Mouse (Mus musculus): ENCODE data around the gene Ceacam10. TPM values are rescaled to one million over a fixed set of nuclear protein-coding genes. Genes with fewer than 3 reads are reported as not detected.

Ceacam10 gene
- polyA plus RNA-seq, 1 experiment from 2014 or later, result not detected

DNA sequence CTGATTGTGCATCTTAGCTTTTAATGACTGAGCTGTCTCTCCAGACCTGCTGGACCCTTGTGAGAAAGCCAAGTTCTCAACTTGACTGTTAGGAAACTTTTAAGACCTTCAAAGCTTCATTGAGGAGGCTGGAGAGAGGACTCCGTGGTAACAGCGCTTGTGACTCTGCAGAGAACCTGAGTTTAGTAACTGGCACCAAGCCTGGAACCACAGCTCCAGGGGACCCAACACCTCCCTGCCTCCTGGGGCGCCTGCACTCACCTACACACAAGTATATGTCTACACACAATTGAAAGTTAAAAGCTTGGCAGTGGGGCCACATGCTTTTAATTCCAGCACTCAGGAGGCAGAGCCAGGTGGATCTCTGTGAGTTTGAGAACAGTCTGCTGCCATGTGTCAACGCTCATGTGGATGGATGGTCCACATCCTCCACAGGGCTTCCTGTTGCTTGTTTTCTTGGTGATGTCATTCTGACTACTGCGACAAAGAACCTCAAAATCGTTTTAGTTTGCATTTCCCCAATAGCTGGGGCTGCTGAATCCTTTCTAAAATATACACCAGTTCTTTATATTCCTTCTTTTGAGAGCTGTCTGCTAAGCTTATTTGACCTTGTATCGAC, 25.3 kb downstream of the Ceacam10 start:
- 0 out of 2 replicates have a peak, but pooled peaks cover 4% of the 10 kb centered on the region for H3K9me3 ChIP-seq
- DNase-seq (ENCODE audit: low spot score), result no peak
- no peak overlapping the region for H3K27ac ChIP-seq
- WGBS, result 77% methylated on average over 7 of the region's 7 CpGs
- H3K4me1 ChIP-seq (replicated peaks), result no peaks in the 10 kb centered on the region
- H3K4me3 ChIP-seq, result no peak overlapping the region
- H3K36me3 ChIP-seq, result no peaks in the 10 kb centered on the region
- no peaks in the 10 kb centered on the region for H3K27me3 ChIP-seq (ENCODE audit: insufficient read depth, poor library complexity, severe bottlenecking)

DNA sequence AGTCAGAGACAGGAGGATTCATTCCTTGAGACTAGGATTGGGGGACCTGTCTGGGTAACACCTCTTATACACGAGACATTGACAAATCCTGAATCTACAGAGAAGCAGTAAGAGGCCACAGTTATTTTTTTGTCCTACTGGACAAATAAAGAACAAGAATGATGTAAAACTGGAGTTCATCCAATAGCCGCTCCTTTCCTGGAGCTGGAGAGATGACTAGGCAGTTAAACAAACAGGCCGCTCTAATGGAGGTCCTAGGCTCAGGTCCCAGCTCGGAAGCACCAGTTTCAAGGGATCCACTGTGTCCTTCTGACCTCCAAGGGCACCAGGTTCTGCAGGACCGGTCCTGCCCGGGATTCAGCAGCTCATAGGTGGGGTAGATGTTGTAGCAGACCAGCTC, 27.8 kb downstream of the Ceacam10 start:
- WGBS, result 72% methylated on average over 6 of the region's 6 CpGs
- no peaks in the 10 kb centered on the region for H3K36me3 ChIP-seq
- peaks cover 9% of the 10 kb centered on the region for H3K4me1 ChIP-seq (replicated peaks)
- H3K4me3 ChIP-seq, result no peak overlapping the region
- no peak overlapping the region for H3K27ac ChIP-seq
- no peaks in the 10 kb centered on the region for H3K27me3 ChIP-seq (ENCODE audit: insufficient read depth, poor library complexity, severe bottlenecking)
- H3K9me3 ChIP-seq, result no peaks in the 10 kb centered on the region
- DNase-seq (ENCODE audit: low spot score), result no peak

DNA sequence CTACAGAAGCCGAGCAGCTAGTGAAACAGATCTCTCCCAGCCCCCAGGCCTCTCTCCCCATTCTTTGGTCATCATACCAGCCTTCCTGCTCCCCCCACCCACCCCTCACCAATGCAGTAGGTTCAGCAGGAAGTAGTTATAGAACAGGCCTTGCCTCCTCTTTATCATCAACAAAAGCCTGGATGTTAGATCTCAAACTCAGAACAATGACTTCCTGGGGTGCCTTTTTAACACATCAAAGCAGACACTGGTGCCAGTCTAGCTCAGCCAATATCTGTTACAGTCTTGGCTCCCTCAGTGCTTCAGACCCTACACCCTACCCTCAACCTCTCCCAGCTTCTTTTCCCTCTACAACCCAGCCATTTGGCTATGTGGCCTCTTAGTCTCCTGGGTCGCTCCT, 32.0 kb downstream of the Ceacam10 start:
- Histone ChIP-seq H3K4me3 (no peak overlapping the region), H3K9me3 (no peaks in the 10 kb centered on the region), H3K27me3 (ENCODE audit: insufficient read depth, poor library complexity, severe bottlenecking) (no peaks in the 10 kb centered on the region), H3K4me1 (replicated peaks) (peaks cover 9% of the 10 kb centered on the region), H3K36me3 (no peaks in the 10 kb centered on the region), H3K27ac (no peak overlapping the region)
- DNase-seq (ENCODE audit: low spot score), result no peak
- WGBS, result 26% methylated on average over 2 of the region's 2 CpGs

DNA sequence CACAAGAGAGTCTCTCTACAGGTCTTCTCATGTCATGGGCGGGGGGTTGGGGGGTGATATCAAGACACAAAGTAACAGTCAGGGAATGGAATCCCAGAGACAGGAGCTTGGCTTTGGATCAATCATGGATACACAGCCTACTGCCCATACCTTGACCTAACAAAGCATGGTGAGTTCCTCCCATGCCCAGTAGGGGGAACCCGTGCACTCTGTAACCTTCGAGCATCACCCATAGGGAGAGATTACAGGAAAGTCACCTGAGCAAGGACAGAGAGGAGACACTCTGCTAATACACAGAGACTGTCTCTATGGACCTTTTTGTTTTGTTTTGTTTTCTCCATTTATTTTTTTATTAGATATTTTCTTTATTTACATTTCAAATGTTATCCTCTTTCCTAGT, 40.5 kb downstream of the Ceacam10 start:
- H3K4me3 ChIP-seq, result no peak overlapping the region
- WGBS, result 2% methylated on average over 3 of the region's 3 CpGs
- no peaks in the 10 kb centered on the region for H3K36me3 ChIP-seq
- no peaks in the 10 kb centered on the region for H3K4me1 ChIP-seq (replicated peaks)
- H3K9me3 ChIP-seq, result no peaks in the 10 kb centered on the region
- H3K27ac ChIP-seq, result no peak overlapping the region
- H3K27me3 ChIP-seq (ENCODE audit: insufficient read depth, poor library complexity, severe bottlenecking), result no peaks in the 10 kb centered on the region
- peak; percentile 73 for DNase-seq (ENCODE audit: low spot score)

DNA sequence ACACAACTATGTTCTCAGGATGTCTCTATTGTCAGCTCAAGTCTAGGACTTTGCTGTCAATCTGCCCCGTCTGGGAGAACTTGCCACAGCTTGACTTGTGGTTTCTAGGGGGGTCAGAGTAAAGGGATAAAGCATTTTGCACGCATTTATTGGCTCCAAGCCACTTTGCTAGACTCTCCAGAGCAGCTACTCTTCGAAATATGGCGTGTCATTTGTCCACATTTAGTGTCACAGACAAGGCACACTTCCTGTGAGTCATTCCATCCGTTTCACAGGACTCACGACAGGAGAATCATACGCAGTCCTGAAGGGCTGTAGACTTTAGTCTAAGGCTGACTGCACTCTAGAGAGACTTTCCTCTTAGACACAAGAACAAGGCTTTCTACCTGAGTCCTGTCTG, 47.4 kb downstream of the Ceacam10 start:
- no peaks in the 10 kb centered on the region for H3K36me3 ChIP-seq
- no peak overlapping the region for H3K27ac ChIP-seq
- H3K9me3 ChIP-seq, result no peaks in the 10 kb centered on the region
- no peaks in the 10 kb centered on the region for H3K4me1 ChIP-seq (replicated peaks)
- DNase-seq (ENCODE audit: low spot score), result no peak
- 77% methylated on average over 7 of the region's 7 CpGs for WGBS
- no peak overlapping the region for H3K4me3 ChIP-seq
- no peaks in the 10 kb centered on the region for H3K27me3 ChIP-seq (ENCODE audit: insufficient read depth, poor library complexity, severe bottlenecking)

DNA sequence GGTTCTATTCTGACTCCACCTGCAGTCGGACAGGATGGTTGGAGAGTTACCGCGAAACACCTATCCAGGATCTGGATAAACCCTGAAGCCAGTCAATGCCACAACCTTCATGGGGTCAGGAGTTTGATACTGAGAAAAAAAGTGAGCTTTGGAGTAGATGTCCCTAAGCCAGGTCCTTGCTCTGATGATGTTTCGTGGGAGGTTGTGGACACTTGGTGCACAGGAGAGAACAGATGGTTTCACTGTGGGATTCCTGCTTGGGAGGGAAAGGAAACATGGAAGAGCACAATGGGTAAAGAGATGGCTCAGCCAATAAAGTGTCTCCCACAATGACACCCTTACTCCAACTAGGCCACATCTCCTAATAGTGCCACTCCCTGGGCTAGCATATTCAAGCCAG, 50.2 kb downstream of the Ceacam10 start:
- H3K9me3 ChIP-seq, result no peaks in the 10 kb centered on the region
- no peaks in the 10 kb centered on the region for H3K27me3 ChIP-seq (ENCODE audit: insufficient read depth, poor library complexity, severe bottlenecking)
- 95% methylated on average over 4 of the region's 4 CpGs for WGBS
- H3K27ac ChIP-seq, result no peak overlapping the region
- no peak for DNase-seq (ENCODE audit: low spot score)
- no peaks in the 10 kb centered on the region for H3K36me3 ChIP-seq
- H3K4me1 ChIP-seq (replicated peaks), result no peaks in the 10 kb centered on the region
- H3K4me3 ChIP-seq, result no peak overlapping the region

Other genes with a start within 250 kb of the Ceacam10 start
- 10.7 and 14.9 TPM in 2 replicates for gene Irgq, start 246.5 kb upstream of the Ceacam10 start, polyA plus RNA-seq (2016; fragmentation: Nextera tagmentation; extraction: Ambion mirVana)
- gene Pinlyp, start 231.1 kb upstream of the Ceacam10 start, polyA plus RNA-seq (2016; fragmentation: Nextera tagmentation; extraction: Ambion mirVana), result 0.26 TPM in 1 of 2 replicates, not detected in the other
- 132 and 160 TPM in 2 replicates for gene Xrcc1, start 230.9 kb upstream of the Ceacam10 start, polyA plus RNA-seq (2016; fragmentation: Nextera tagmentation; extraction: Ambion mirVana)
- gene Ethe1, start 189.7 kb upstream of the Ceacam10 start, polyA plus RNA-seq (2016; fragmentation: Nextera tagmentation; extraction: Ambion mirVana), result 22.2 and 23.2 TPM in 2 replicates
- 2.0 and 3.2 TPM in 2 replicates for gene Zfp575, start 189.6 kb upstream of the Ceacam10 start, polyA plus RNA-seq (2016; fragmentation: Nextera tagmentation; extraction: Ambion mirVana)
- not detected in 2 replicates for gene Phldb3, start 166.4 kb upstream of the Ceacam10 start, polyA plus RNA-seq (2016; fragmentation: Nextera tagmentation; extraction: Ambion mirVana)
- 0.47 and 2.1 TPM in 2 replicates for gene Lypd3, start 140.7 kb upstream of the Ceacam10 start, polyA plus RNA-seq (2016; fragmentation: Nextera tagmentation; extraction: Ambion mirVana)
- not detected in 2 replicates for gene Tex101, start 100.5 kb upstream of the Ceacam10 start, polyA plus RNA-seq (2016; fragmentation: Nextera tagmentation; extraction: Ambion mirVana)
- gene BC049730, start 68.0 kb upstream of the Ceacam10 start, polyA plus RNA-seq (2016; fragmentation: Nextera tagmentation; extraction: Ambion mirVana), result not detected in 2 replicates
- gene Gm4763, start 50.3 kb upstream of the Ceacam10 start, polyA plus RNA-seq (2016; fragmentation: Nextera tagmentation; extraction: Ambion mirVana), result not detected in 2 replicates
- gene Cd177, start 16.9 kb upstream of the Ceacam10 start, polyA plus RNA-seq (2016; fragmentation: Nextera tagmentation; extraction: Ambion mirVana), result not detected in 2 replicates
- 15.5 and 24.3 TPM in 2 replicates for gene Gm9844, start 85.0 kb downstream of the Ceacam10 start, polyA plus RNA-seq (2016; fragmentation: Nextera tagmentation; extraction: Ambion mirVana)
- not detected in 2 replicates for gene Lypd4, start 92.7 kb downstream of the Ceacam10 start, polyA plus RNA-seq (2016; fragmentation: Nextera tagmentation; extraction: Ambion mirVana)
- gene Dmrtc2, start 92.9 kb downstream of the Ceacam10 start, polyA plus RNA-seq (2016; fragmentation: Nextera tagmentation; extraction: Ambion mirVana), result not detected in 2 replicates
- gene Rps19, start 107.2 kb downstream of the Ceacam10 start, polyA plus RNA-seq (2016; fragmentation: Nextera tagmentation; extraction: Ambion mirVana), result 1,985 and 2,165 TPM in 2 replicates
- 0.13 and 0.29 TPM in 2 replicates for gene Cd79a, start 120.2 kb downstream of the Ceacam10 start, polyA plus RNA-seq (2016; fragmentation: Nextera tagmentation; extraction: Ambion mirVana)
- gene Arhgef1, start 125.7 kb downstream of the Ceacam10 start, polyA plus RNA-seq (2016; fragmentation: Nextera tagmentation; extraction: Ambion mirVana), result 72.4 and 76.0 TPM in 2 replicates
- 0.42 and 2.7 TPM in 2 replicates for gene Gm4881, start 167.3 kb downstream of the Ceacam10 start, polyA plus RNA-seq (2016; fragmentation: Nextera tagmentation; extraction: Ambion mirVana)
- 98.4 and 126 TPM in 2 replicates for gene Rabac1, start 195.5 kb downstream of the Ceacam10 start, polyA plus RNA-seq (2016; fragmentation: Nextera tagmentation; extraction: Ambion mirVana)
- gene Atp1a3, start 228.8 kb downstream of the Ceacam10 start, polyA plus RNA-seq (2016; fragmentation: Nextera tagmentation; extraction: Ambion mirVana), result 11.8 and 45.9 TPM in 2 replicates